Mouse (Mus musculus): ENCODE results near the gene Spcs3.

GRCm38 (mm10) chr8:54486555-54487273 lies 43.1 kb downstream of the Spcs3 start:
- TF ChIP-seq CTCF (IDR thresholded peaks at IDR 0.05; ENCODE audit: low read depth) (no peak), EP300 (IDR thresholded peaks at IDR 0.05; ENCODE audit: low read depth) (no peak)

Data from liver, postnatal 0 days (tissue).